In genomic region chr5:112501384-112501783, GRCm38 (mm10) we compare ENCODE assay signal across 15 mouse cellular contexts. TPM values are rescaled to one million over a fixed set of nuclear protein-coding genes. Genes with fewer than 3 reads are reported as not detected.
A peak's percentile ranks its signal among the peaks of the same experiment; 100 is the strongest.
DNase-seq lines count a peak whose midpoint lies in the region; ATAC-seq and TF ChIP-seq lines count a peak whose summit lies in the region.
"Had no signal": no experiment of that assay in that cellular context is flagged by ENCODE, and none has a peak within 500 bp of the region (broad histone marks: within the 10 kb centered on the region; RNA-seq: fewer than 3 reads in every experiment).

No protein-coding gene starts in this region.

- 0 out of 2 replicates have a peak, but pooled peaks cover 3% of the 10 kb centered on the region for H3K9me3 ChIP-seq in hindbrain, embryonic 12.5 days (replicated peaks)
- H3K9me3 ChIP-seq in midbrain, embryonic 16.5 days (replicated peaks; ENCODE audit: control insufficient read depth, low read length, poor library complexity, severe bottlenecking), result no peaks in the 10 kb centered on the region
- H3K9me3 ChIP-seq: heart, embryonic 15.5 days; limb, embryonic 15.5 days had no signal

- no peak for TF ChIP-seq CTCF in layer of hippocampus, adult 2 months (conservative IDR thresholded peaks at IDR 0.05)

- peaks cover 31% of the 10 kb centered on the region for H3K4me1 ChIP-seq in hindbrain, embryonic 12.5 days
- H3K4me1 ChIP-seq in midbrain, embryonic 16.5 days (ENCODE audit: control insufficient read depth, insufficient read depth, low read length), result peaks cover 56% of the 10 kb centered on the region
- H3K4me1 ChIP-seq: lung, embryonic 15.5 days had no signal

- intact Hi-C loops in gastrocnemius, postnatal 14 days (cut with DNase I; ENCODE audit: low total_unique reads), result no loop called here

- ATAC-seq in hindbrain, embryonic 12.5 days (ENCODE audit: low FRiP score), result no peak
- peak; percentile 16 for ATAC-seq in midbrain, embryonic 16.5 days
- ATAC-seq: intestine, postnatal 0 days had no signal

- 42% methylated on average over 2 of the region's 2 CpGs for WGBS in hindbrain, embryonic 12.5 days
- 28% methylated on average over 2 of the region's 2 CpGs for WGBS in midbrain, embryonic 16.5 days

- no peak overlapping the region for H3K4me2 ChIP-seq in hindbrain, embryonic 12.5 days (replicated peaks)
- H3K4me2 ChIP-seq in midbrain, embryonic 16.5 days (ENCODE audit: low read length), result no peak overlapping the region
- H3K4me2 ChIP-seq: heart, embryonic 15.5 days; limb, embryonic 15.5 days; lung, embryonic 15.5 days had no signal

- no peak overlapping the region; the same call in 1 of the 2 replicates for H3K9ac ChIP-seq in hindbrain, embryonic 12.5 days
- H3K9ac ChIP-seq in midbrain, embryonic 16.5 days (ENCODE audit: low read depth, low read length), result peak overlapping the region; percentile 35
- H3K9ac ChIP-seq: heart, embryonic 15.5 days; limb, embryonic 15.5 days; lung, embryonic 15.5 days had no signal

- H3K36me3 ChIP-seq in hindbrain, embryonic 12.5 days, result no peaks in the 10 kb centered on the region
- H3K36me3 ChIP-seq in midbrain, embryonic 16.5 days (ENCODE audit: control insufficient read depth, insufficient read depth, low read length), result no peaks in the 10 kb centered on the region
- H3K36me3 ChIP-seq: heart, embryonic 15.5 days; limb, embryonic 15.5 days; lung, embryonic 15.5 days had no signal

- peak overlapping the region; percentile 47; the same call in 1 of the 2 replicates for H3K27ac ChIP-seq in layer of hippocampus, adult 2 months
- H3K27ac ChIP-seq in hindbrain, embryonic 12.5 days, result peak overlapping the region; percentile 49
- H3K27ac ChIP-seq in midbrain, embryonic 16.5 days (ENCODE audit: low read length), result peak overlapping the region; percentile 36
- H3K27ac ChIP-seq: heart, embryonic 15.5 days; limb, embryonic 15.5 days; lung, embryonic 15.5 days had no signal

- H3K4me3 ChIP-seq in layer of hippocampus, adult 2 months, result no peak overlapping the region
- H3K4me3 ChIP-seq in hindbrain, embryonic 12.5 days, result no peak overlapping the region
- H3K4me3 ChIP-seq in midbrain, embryonic 16.5 days (ENCODE audit: low read depth, low read length), result no peak overlapping the region
- H3K4me3 ChIP-seq: heart, embryonic 15.5 days; limb, embryonic 15.5 days; lung, embryonic 15.5 days had no signal

- DNase-seq in layer of hippocampus, adult 2 months (ENCODE audit: low spot score in 2 of 2), result no peak
- DNase-seq in layer of hippocampus, adult 9-11 months, result no peak
- DNase-seq in cerebellum, postnatal 14 days, result peak; percentile 57 to 60
- DNase-seq in heart, adult 9 months (ENCODE audit: low spot score in 2 of 2), result no peak
- no peak for DNase-seq in layer of hippocampus, postnatal 14 days (ENCODE audit: low spot score in 2 of 2)
- DNase-seq in gastrocnemius, postnatal 14 days, result no peak
- DNase-seq: gastrocnemius, postnatal 10 days; right cerebral cortex, postnatal 25 days had no signal

- no peaks in the 10 kb centered on the region for H3K27me3 ChIP-seq in hindbrain, embryonic 12.5 days
- no peaks in the 10 kb centered on the region for H3K27me3 ChIP-seq in midbrain, embryonic 16.5 days (ENCODE audit: control insufficient read depth, insufficient read depth, low read depth, low read length)
- H3K27me3 ChIP-seq: limb, embryonic 15.5 days; lung, embryonic 15.5 days had no signal

RNA-seq across cellular contexts. Expression of gene Gm6588, which starts 52.2 kb away (rescaled TPM):
- not detected for total RNA-seq in layer of hippocampus, adult 2 months (2021)
- 0.37 and 0.64 TPM in 2 replicates for polyA plus RNA-seq in hindbrain, embryonic 12.5 days (2016; fragmentation: Nextera tagmentation; extraction: Ambion mirVana)
- polyA plus RNA-seq in midbrain, embryonic 16.5 days (2015; fragmentation: Nextera tagmentation; extraction: Ambion mirVana), result 1.0 and 1.6 TPM in 2 replicates
- total RNA-seq in layer of hippocampus, postnatal 14 days (2021), result not detected
- total RNA-seq in gastrocnemius, postnatal 14 days (2021), result not detected
- total RNA-seq: gastrocnemius, postnatal 10 days; layer of hippocampus, adult 8-10 months had no signal
- polyA plus RNA-seq: heart, embryonic 15.5 days; intestine, postnatal 0 days; lung, embryonic 15.5 days had no signal

Comparison
In these comparisons a context has a peak if more than half of its experiments do, and no peak if none do; other contexts are left out.
1. DNase-seq: peak in cerebellum, postnatal 14 days (2 of 2); none in layer of hippocampus, adult 2 months (0 of 2), layer of hippocampus, adult 9-11 months (single experiment), heart, adult 9 months (0 of 2), layer of hippocampus, postnatal 14 days (0 of 2) and gastrocnemius, postnatal 14 days (single experiment).
2. Peak in every context shown above with its lines, with median percentiles within 50 percentile points of each other: H3K27ac ChIP-seq.